Mouse (Mus musculus): ENCODE results near the gene Zfp534. TPM values are rescaled to one million over a fixed set of nuclear protein-coding genes. Genes with fewer than 3 reads are reported as not detected.

Gene Zfp534
- polyA plus RNA-seq (2017; shearing (Covaris generic)), result not detected

DNA sequence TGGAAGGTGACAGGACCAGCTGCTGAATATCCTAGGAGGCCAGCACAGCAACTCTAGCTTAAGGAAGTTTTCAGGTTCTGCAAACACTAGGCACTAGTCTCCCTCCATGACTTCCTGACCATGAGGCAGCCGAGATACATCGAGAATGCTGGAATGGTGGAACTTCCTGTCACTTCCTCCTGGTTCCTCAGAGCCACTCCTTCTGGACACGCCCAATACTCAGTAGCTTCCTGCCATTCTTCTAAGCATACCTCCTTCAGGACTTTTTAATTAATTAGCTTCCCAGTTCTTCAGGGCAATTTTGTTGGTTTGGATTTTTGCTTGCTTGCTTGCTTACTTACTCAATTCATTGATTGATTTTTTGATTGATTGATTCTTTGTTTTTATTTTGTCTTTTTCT is at the start of gene Zfp534:
Zfp534 (minus strand) TSS at position 101 of the 400 bp plus-strand sequence.

DNA sequence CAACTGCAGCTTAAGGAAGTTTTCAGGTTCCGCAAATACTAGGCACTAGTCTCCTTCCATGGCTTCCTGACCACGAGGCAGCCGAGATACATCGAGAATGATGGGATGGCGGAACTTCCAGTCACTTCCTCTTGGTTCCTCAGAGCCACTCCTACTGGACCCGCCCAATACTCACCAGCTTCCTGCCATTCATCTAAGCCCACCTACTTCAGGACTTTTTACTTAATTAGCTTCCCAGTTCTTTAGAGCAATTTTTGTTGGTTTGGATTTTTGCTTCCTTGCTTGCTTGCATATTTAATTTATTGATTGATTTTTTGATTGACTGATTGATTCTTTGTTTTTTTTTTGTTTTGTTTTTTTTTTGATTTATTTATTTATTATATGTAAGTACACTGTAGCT is 59.9 kb downstream of the Zfp534 start, which contains the start of gene Zfp979:
Zfp979 (minus strand) TSS at position 101 of the 400 bp plus-strand sequence.

Other genes with a start within 250 kb of the Zfp534 start
- gene Zfp982, start 210.1 kb downstream of the Zfp534 start, polyA plus RNA-seq (2017; shearing (Covaris generic)), result 0.99 TPM
- 0.11 TPM for gene Gm16503, start 162.3 kb downstream of the Zfp534 start, polyA plus RNA-seq (2017; shearing (Covaris generic))
- 0.60 TPM for gene Zfp985, start 149.3 kb downstream of the Zfp534 start, polyA plus RNA-seq (2017; shearing (Covaris generic))
- gene Zfp979, start 60.0 kb downstream of the Zfp534 start, polyA plus RNA-seq (2017; shearing (Covaris generic)), result 0.43 TPM
- gene Zfp984, start 107.2 kb upstream of the Zfp534 start, polyA plus RNA-seq (2017; shearing (Covaris generic)), result 32.1 TPM
- 6.2 TPM for gene Zfp933, start 145.8 kb upstream of the Zfp534 start, polyA plus RNA-seq (2017; shearing (Covaris generic))
- 115 TPM for gene Miip, start 166.3 kb upstream of the Zfp534 start, polyA plus RNA-seq (2017; shearing (Covaris generic))
- 4.8 TPM for gene Fv1, start 166.4 kb upstream of the Zfp534 start, polyA plus RNA-seq (2017; shearing (Covaris generic))
- gene Mfn2, start 202.2 kb upstream of the Zfp534 start, polyA plus RNA-seq (2017; shearing (Covaris generic)), result 51.4 TPM
- 10.1 TPM for gene Plod1, start 234.2 kb upstream of the Zfp534 start, polyA plus RNA-seq (2017; shearing (Covaris generic))
- 2.8 TPM for gene 2510039O18Rik, start 238.3 kb upstream of the Zfp534 start, polyA plus RNA-seq (2017; shearing (Covaris generic))

Measured in activated CD4-positive, CD25-positive, alpha-beta regulatory T cell, adult 9 weeks (primary cell).